Mouse (Mus musculus) neutrophil, adult 83 days (primary cell): Measurements from ENCODE around the gene Olfr786. TPM values are rescaled to one million over a fixed set of nuclear protein-coding genes. Genes with fewer than 3 reads are reported as not detected.

Experiments
- total RNA-seq, 2 experiments: library from RNA; stranded (reverse); gene quantifications; one replicate each; pipeline ENCODE4 v1.2.4; 2023

Gene Olfr786
- total RNA-seq, result not detected

GRCm38 (mm10) chr10:129427006-129427405, at the start of gene Olfr786:
Olfr786 (plus strand) TSS chr10:129427306.

GRCm38 (mm10) chr10:129383783-129384182, 43.3 kb upstream of the Olfr786 start, which contains the start of gene Olfr784:
Olfr784 (plus strand) TSS chr10:129384083.

GRCm38 (mm10) chr10:129405126-129405525, 22.0 kb upstream of the Olfr786 start, which contains the start of gene Olfr785:
Olfr785 (plus strand) TSS chr10:129405426.

GRCm38 (mm10) chr10:129461562-129461961, 34.5 kb downstream of the Olfr786 start, which contains the start of gene Olfr787:
Olfr787 (plus strand) TSS chr10:129461862.

GRCm38 (mm10) chr10:129470698-129471097, 43.6 kb downstream of the Olfr786 start, which contains the start of gene Olfr788:
Olfr788 (plus strand) TSS chr10:129470998.

GRCm38 (mm10) chr10:129484452-129484851, 57.3 kb downstream of the Olfr786 start, which contains the start of gene Olfr789:
Olfr789 (plus strand) TSS chr10:129484752.

Other genes starting within 250 kb of the Olfr786 start
- gene Olfr772, start 249.4 kb upstream of the Olfr786 start, total RNA-seq, result not detected
- gene Olfr773, start 239.9 kb upstream of the Olfr786 start, total RNA-seq, result not detected
- not detected for gene Olfr774, start 191.1 kb upstream of the Olfr786 start, total RNA-seq
- gene Olfr775, start 178.9 kb upstream of the Olfr786 start, total RNA-seq, result not detected
- gene Olfr776, start 168.2 kb upstream of the Olfr786 start, total RNA-seq, result not detected
- gene Olfr777, start 155.8 kb upstream of the Olfr786 start, total RNA-seq, result not detected
- not detected for gene Olfr780, start 109.2 kb upstream of the Olfr786 start, total RNA-seq
- not detected for gene Olfr781, start 98.5 kb upstream of the Olfr786 start, total RNA-seq
- gene Olfr782, start 78.5 kb upstream of the Olfr786 start, total RNA-seq, result not detected
- under 1 TPM in 1 of 2 experiments, not detected in 1; 0.13 TPM for gene Olfr784, start 43.2 kb upstream of the Olfr786 start, total RNA-seq
- gene Olfr785, start 21.9 kb upstream of the Olfr786 start, total RNA-seq, result not detected
- gene Olfr787, start 34.6 kb downstream of the Olfr786 start, total RNA-seq, result not detected
- gene Olfr788, start 43.7 kb downstream of the Olfr786 start, total RNA-seq, result not detected
- gene Olfr789, start 57.4 kb downstream of the Olfr786 start, total RNA-seq, result not detected
- gene Olfr790, start 71.2 kb downstream of the Olfr786 start, total RNA-seq, result not detected
- not detected for gene Olfr791, start 94.5 kb downstream of the Olfr786 start, total RNA-seq
- not detected for gene Olfr792, start 111.9 kb downstream of the Olfr786 start, total RNA-seq
- not detected for gene Olfr794, start 140.3 kb downstream of the Olfr786 start, total RNA-seq
- gene Olfr796, start 185.3 kb downstream of the Olfr786 start, total RNA-seq, result not detected
- not detected for gene Olfr798, start 200.6 kb downstream of the Olfr786 start, total RNA-seq
- gene Olfr799, start 210.2 kb downstream of the Olfr786 start, total RNA-seq, result not detected
- not detected for gene Olfr800, start 230.4 kb downstream of the Olfr786 start, total RNA-seq
- gene Olfr801, start 246.6 kb downstream of the Olfr786 start, total RNA-seq, result not detected